Mouse (Mus musculus) kidney, postnatal 0 days (tissue): ENCODE data around the gene Clstn2. TPM values are rescaled to one million over a fixed set of nuclear protein-coding genes. Genes with fewer than 3 reads are reported as not detected.

Experiments
- ATAC-seq: fragments of 200-750 bp; cut with Nextera tagmentation; replicated peaks from 2 replicates; pipeline ENCODE4 v1.8.0; 2017; ENCODE audit warnings: low read depth, moderate number of reproducible peaks, moderate TSS enrichment, moderate library complexity; ENCODE audit not compliant: low FRiP score
- DNase-seq: peaks from one replicate; pipeline ENCODE4 v3.0.0-alpha.2; 2016; ENCODE audit warnings: low spot score
- H3K27ac ChIP-seq: fragments of 300-500 bp; sonication (generic); 2 replicates; pipeline ENCODE4 v1.5.1; 2014; ENCODE audit warnings: mild to moderate bottlenecking
- H3K27me3 ChIP-seq: fragments of 300-500 bp; sonication (generic); 2 replicates; pipeline ENCODE4 v1.6.1; 2014; ENCODE audit warnings: low read length, mixed read lengths; ENCODE audit not compliant: insufficient read depth
- H3K36me3 ChIP-seq: fragments of 300-500 bp; sonication (generic); 2 replicates; pipeline ENCODE4 v1.6.1; 2014; ENCODE audit warnings: low read length, mixed read lengths; ENCODE audit not compliant: insufficient read depth
- H3K4me1 ChIP-seq: fragments of 300-500 bp; sonication (generic); replicated peaks from 2 replicates; pipeline ENCODE4 v1.6.1; 2014; ENCODE audit warnings: antibody characterized with exemption, low read length, mixed read lengths; ENCODE audit not compliant: insufficient read depth
- H3K4me2 ChIP-seq: fragments of 300-500 bp; sonication (generic); 2 replicates; pipeline ENCODE4 v1.6.1; 2014; ENCODE audit warnings: mild to moderate bottlenecking, low read length, moderate library complexity, mixed read lengths
- H3K4me3 ChIP-seq: fragments of 300-500 bp; sonication (generic); replicated peaks from 2 replicates; pipeline ENCODE4 v1.5.1; 2014; ENCODE audit warnings: low read depth, low read length
- H3K9ac ChIP-seq: fragments of 300-500 bp; sonication (generic); 2 replicates; pipeline ENCODE4 v1.6.1; 2014; ENCODE audit warnings: low read depth, low read length
- H3K9me3 ChIP-seq: fragments of 300-500 bp; sonication (generic); replicated peaks from 2 replicates; pipeline ENCODE4 v1.6.1; 2016; ENCODE audit warnings: low read length, inconsistent platforms, mixed read lengths
- CTCF ChIP-seq: IDR thresholded peaks from 2 replicates; pipeline ENCODE4 v1.5.1; 2016; ENCODE audit warnings: antibody characterized with exemption, low read depth, mild to moderate bottlenecking, moderate library complexity
- WGBS: fragments of 180-500 bp; shearing (Covaris S2); extraction: QIAGEN DNeasy Blood & Tissue Kit; methylation state at CpG from one replicate; pipeline ENCODE4 v1.1.7; 2014; 5-methylcytosine and 5-hydroxymethylcytosine counted together
- polyA plus RNA-seq: library from polyadenylated mRNA; unstranded; fragments of >200 nt; fragmentation: Nextera tagmentation; extraction: Ambion mirVana; gene quantifications from 2 replicates; pipeline ENCODE4 v1.2.1, GENCODE M21; 2015

Gene Clstn2
- polyA plus RNA-seq, 1 experiment from 2014 or later, result 0.91 TPM

DNA sequence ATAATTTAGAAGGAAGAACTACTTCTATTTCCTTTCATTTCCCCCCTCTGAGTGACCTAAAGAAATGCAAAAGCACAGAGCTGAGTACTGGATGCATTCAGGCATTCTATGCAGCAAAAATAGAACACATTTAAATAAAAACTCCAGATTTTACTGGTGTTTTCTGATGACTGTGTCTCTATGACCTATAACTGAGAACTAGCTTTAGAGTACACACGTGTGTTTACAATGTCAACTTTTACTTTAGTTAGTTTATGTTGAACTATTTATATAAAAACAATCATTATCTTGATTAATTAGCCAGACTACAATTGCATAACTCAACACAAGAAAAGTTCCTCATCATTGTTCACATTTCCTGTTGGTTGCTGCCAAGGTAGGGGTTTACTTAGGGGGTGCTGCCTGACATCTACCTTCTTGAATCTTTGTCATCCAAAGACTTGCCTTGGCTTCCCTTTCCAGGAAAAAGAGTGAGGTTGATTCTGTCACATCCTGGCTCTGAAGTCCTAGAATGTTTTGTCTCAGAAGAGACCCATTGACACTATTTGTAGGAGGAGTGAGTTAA lies 603.0 kb downstream of the Clstn2 start:
- ATAC-seq (no peak), DNase-seq (no peak)
- Histone ChIP-seq H3K4me2 (no peak overlapping the region), H3K27ac (no peak overlapping the region), H3K9me3 (no peaks in the 10 kb centered on the region), H3K36me3 (no peaks in the 10 kb centered on the region), H3K9ac (no peak overlapping the region), H3K4me1 (no peaks in the 10 kb centered on the region), H3K27me3 (no peaks in the 10 kb centered on the region), H3K4me3 (no peak overlapping the region)
- TF ChIP-seq CTCF, result no peak
- 67% methylated on average over 1 of the region's 1 CpGs for WGBS

DNA sequence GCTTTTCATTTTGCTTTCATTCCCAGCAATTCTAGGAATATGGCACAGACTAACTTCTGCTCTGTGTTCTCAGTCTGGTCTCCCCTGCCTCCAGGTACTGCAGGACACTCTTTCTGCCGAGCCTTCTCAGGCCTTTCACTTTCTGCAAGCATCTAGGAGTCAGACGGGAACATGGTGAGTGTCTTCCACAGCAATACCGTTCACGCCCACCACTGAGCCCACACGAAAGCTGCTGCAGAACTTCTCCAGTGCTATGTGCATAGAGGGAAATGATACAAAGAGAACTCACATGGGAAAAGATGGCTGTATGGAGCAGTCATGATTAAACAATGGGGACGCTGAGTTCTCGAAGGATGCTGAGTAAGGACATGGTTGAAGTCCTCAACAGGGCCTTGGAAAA lies 604.9 kb downstream of the Clstn2 start:
- Histone ChIP-seq H3K9me3 (no peaks in the 10 kb centered on the region), H3K27me3 (no peaks in the 10 kb centered on the region), H3K9ac (no peak overlapping the region), H3K4me3 (no peak overlapping the region), H3K4me2 (no peak overlapping the region), H3K27ac (no peak overlapping the region), H3K4me1 (no peaks in the 10 kb centered on the region), H3K36me3 (no peaks in the 10 kb centered on the region)
- DNase-seq (no peak), ATAC-seq (no peak)
- no peak for TF ChIP-seq CTCF
- WGBS, result 86% methylated on average over 7 of the region's 7 CpGs

DNA sequence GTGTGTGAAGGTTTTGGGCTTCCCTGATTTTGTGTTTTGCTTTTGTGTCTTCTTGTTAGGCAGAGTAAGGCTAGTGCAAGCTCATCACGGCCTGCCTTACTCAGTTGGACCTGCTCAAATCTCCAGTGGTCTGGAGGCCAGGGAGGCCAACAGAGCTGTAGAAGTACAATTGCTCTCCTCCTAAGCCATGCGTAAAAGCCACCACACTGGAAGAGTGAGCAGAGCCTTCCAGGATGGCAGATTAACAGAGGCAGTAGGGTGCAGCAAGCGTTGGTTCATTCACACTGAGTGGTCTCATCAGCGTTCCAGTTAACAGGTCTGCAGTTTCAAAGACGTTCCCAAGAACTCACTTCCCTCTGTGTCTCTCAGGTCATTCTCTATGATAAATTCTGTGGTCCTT lies 612.1 kb downstream of the Clstn2 start:
- Histone ChIP-seq H3K27ac (no peak overlapping the region), H3K36me3 (no peaks in the 10 kb centered on the region), H3K4me2 (no peak overlapping the region), H3K9ac (no peak overlapping the region), H3K4me3 (no peak overlapping the region), H3K4me1 (0 out of 2 replicates have a peak, but pooled peaks cover 8% of the 10 kb centered on the region), H3K9me3 (no peaks in the 10 kb centered on the region), H3K27me3 (no peaks in the 10 kb centered on the region)
- ATAC-seq, result no peak
- TF ChIP-seq CTCF, result no peak
- DNase-seq, result peak; percentile 24
- WGBS, result 36% methylated on average over 5 of the region's 5 CpGs

DNA sequence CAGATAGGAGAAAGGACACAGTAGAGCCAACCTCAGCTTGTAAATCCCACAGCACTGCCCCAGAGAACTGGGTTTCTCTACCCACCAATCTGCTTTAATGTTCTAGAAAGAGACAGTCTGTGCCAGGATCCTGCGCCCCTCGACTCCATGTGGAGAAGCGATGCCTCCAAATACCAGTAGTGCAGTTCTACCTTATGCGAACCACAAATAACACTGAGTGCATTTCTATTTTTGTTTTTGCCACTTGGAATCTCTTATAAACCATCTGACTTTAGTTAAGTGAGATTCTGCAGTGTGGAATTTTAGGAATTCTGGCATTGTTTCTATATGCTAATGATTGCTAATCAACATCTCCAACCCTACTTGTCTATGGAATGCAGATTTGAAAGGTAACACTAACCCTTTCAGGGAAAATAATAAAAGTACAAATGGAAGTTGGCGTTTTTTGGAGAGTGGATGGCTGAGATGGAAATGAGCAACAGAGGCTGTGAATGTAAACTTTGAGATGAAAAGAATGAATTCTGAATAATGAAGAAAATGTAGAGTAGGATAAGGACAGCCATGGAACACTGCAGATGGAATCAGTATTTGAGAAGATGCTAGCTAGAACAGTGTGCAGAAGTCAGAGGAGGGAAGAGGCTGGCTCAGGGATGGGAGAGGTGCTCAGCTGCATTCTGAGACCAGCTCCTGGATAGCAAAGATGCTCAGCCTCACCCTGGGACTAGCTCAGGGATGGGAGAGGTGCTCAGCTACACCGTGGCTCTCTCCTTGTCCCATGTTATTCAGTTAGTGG lies 617.9 kb downstream of the Clstn2 start:
- H3K4me3 ChIP-seq, result no peak overlapping the region
- H3K4me1 ChIP-seq, result no peaks in the 10 kb centered on the region
- DNase-seq, result no peak
- WGBS, result 85% methylated on average over 6 of the region's 6 CpGs
- ATAC-seq, result no peak
- no peak overlapping the region for H3K4me2 ChIP-seq
- no peaks in the 10 kb centered on the region for H3K9me3 ChIP-seq
- no peaks in the 10 kb centered on the region for H3K27me3 ChIP-seq
- no peak overlapping the region for H3K27ac ChIP-seq
- no peak for TF ChIP-seq CTCF
- H3K36me3 ChIP-seq, result no peaks in the 10 kb centered on the region
- H3K9ac ChIP-seq, result no peak overlapping the region

DNA sequence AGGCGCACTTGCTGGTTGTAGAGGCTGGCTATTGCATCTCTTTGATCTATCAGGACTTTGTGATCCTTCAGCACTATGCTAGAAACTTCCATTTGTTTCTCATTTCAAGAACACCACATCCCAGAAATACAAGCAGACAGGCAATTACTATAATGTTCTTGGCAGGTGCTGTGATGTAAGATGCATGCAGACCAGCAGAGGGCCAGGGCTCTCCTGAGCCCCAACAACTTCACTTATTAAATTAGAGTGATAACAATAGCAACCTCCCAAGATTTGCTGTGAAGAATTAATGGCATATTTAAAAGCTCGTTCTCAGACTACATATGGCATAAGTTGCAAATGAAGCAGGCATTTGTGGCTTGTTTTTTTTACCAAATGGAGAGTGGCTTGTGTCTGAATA lies 624.8 kb downstream of the Clstn2 start:
- ATAC-seq (no peak), DNase-seq (peak; percentile 1)
- Histone ChIP-seq H3K9ac (no peak overlapping the region), H3K36me3 (no peaks in the 10 kb centered on the region), H3K27ac (no peak overlapping the region), H3K27me3 (no peaks in the 10 kb centered on the region), H3K4me3 (no peak overlapping the region), H3K9me3 (no peaks in the 10 kb centered on the region), H3K4me1 (no peaks in the 10 kb centered on the region), H3K4me2 (no peak overlapping the region)
- WGBS, result 81% methylated on average over 2 of the region's 2 CpGs
- TF ChIP-seq CTCF, result peak; percentile 33; the same call in 1 of the 2 replicates
